Mouse (Mus musculus) thymus, adult 2 months (tissue): ENCODE measurements around the gene Caskin1.

Experiments
- CTCF ChIP-seq: fragments of 200-500 bp; IDR thresholded peaks from 2 replicates; pipeline ENCODE4 v1.5.1; 2012; ENCODE audit warnings: mild to moderate bottlenecking, control low read depth, low read length, moderate library complexity, borderline replicate concordance; ENCODE audit not compliant: control insufficient read depth, poor library complexity, insufficient read depth; ENCODE audit errors: extremely low read depth
- POLR2A ChIP-seq: fragments of 200-500 bp; IDR thresholded peaks from 2 replicates; pipeline ENCODE4 v1.6.1; 2012; ENCODE audit warnings: mild to moderate bottlenecking, low read length, control low read depth, moderate library complexity; ENCODE audit not compliant: control insufficient read depth, poor library complexity, insufficient read depth; ENCODE audit errors: extremely low read depth

- TF ChIP-seq CTCF: no peak
- no peak for TF ChIP-seq POLR2A
Measured at GRCm38 (mm10) chr17:24480201-24480826, 8.1 kb upstream of the Caskin1 start.
